Mouse (Mus musculus): Measurements from ENCODE around the gene Slc7a8. TPM values are rescaled to one million over a fixed set of nuclear protein-coding genes. Genes with fewer than 3 reads are reported as not detected.

The Slc7a8 gene
- polyA plus RNA-seq, 1 experiment from 2014 or later, result 25.7 TPM

- no peak for DNase-seq (ENCODE audit: low spot score)
- H3K27me3 ChIP-seq (ENCODE audit: insufficient read depth, low read length), result no peaks in the 10 kb centered on the region
- WGBS, result 74% methylated on average over 16 of the region's 16 CpGs
- H3K4me3 ChIP-seq (replicated peaks; ENCODE audit: low read depth, low read length), result no peak overlapping the region
- no peaks in the 10 kb centered on the region for H3K36me3 ChIP-seq (ENCODE audit: insufficient read depth, low read length)
- no peaks in the 10 kb centered on the region for H3K9me3 ChIP-seq (replicated peaks; ENCODE audit: low read length)
- ATAC-seq (replicated peaks; ENCODE audit: low FRiP score, low read depth), result no peak
- no peak for TF ChIP-seq CTCF (IDR thresholded peaks at IDR 0.05; ENCODE audit: low read depth)
- no peaks in the 10 kb centered on the region for H3K4me1 ChIP-seq (replicated peaks; ENCODE audit: insufficient read depth, low read length)
- no peak overlapping the region for H3K4me2 ChIP-seq (ENCODE audit: low read length)
- no peak overlapping the region for H3K27ac ChIP-seq
- no peak overlapping the region for H3K9ac ChIP-seq (ENCODE audit: low read depth, low read length)
Observed at GRCm38 (mm10) chr14:54747942-54748917, 33.5 kb downstream of the Slc7a8 start.

- no peaks in the 10 kb centered on the region for H3K9me3 ChIP-seq (replicated peaks; ENCODE audit: low read length)
- DNase-seq (ENCODE audit: low spot score) (no peak), ATAC-seq (replicated peaks; ENCODE audit: low FRiP score, low read depth) (no peak)
- TF ChIP-seq CTCF (IDR thresholded peaks at IDR 0.05; ENCODE audit: low read depth), result no peak
- H3K27me3 ChIP-seq (ENCODE audit: insufficient read depth, low read length), result no peaks in the 10 kb centered on the region
- 90% methylated on average over 9 of the region's 9 CpGs for WGBS
- no peak overlapping the region for H3K4me2 ChIP-seq (ENCODE audit: low read length)
- H3K27ac ChIP-seq, result no peak overlapping the region
- no peaks in the 10 kb centered on the region; the same call in 1 of the 2 replicates for H3K4me1 ChIP-seq (replicated peaks; ENCODE audit: insufficient read depth, low read length)
- H3K4me3 ChIP-seq (replicated peaks; ENCODE audit: low read depth, low read length), result no peak overlapping the region
- no peak overlapping the region for H3K9ac ChIP-seq (ENCODE audit: low read depth, low read length)
- H3K36me3 ChIP-seq (ENCODE audit: insufficient read depth, low read length), result no peaks in the 10 kb centered on the region
Observed at GRCm38 (mm10) chr14:54746038-54746437, 35.7 kb downstream of the Slc7a8 start.

GRCm38 (mm10) chr14:54744473-54744872 lies 37.3 kb downstream of the Slc7a8 start:
- H3K4me2 ChIP-seq (ENCODE audit: low read length), result no peak overlapping the region
- H3K4me3 ChIP-seq (replicated peaks; ENCODE audit: low read depth, low read length), result no peak overlapping the region
- TF ChIP-seq CTCF (IDR thresholded peaks at IDR 0.05; ENCODE audit: low read depth), result no peak
- H3K27ac ChIP-seq, result no peak overlapping the region
- no peaks in the 10 kb centered on the region; the same call in 1 of the 2 replicates for H3K4me1 ChIP-seq (replicated peaks; ENCODE audit: insufficient read depth, low read length)
- ATAC-seq (replicated peaks; ENCODE audit: low FRiP score, low read depth) (no peak), DNase-seq (ENCODE audit: low spot score) (no peak)
- H3K9me3 ChIP-seq (replicated peaks; ENCODE audit: low read length), result no peaks in the 10 kb centered on the region
- 41% methylated on average over 8 of the region's 8 CpGs for WGBS
- no peaks in the 10 kb centered on the region for H3K27me3 ChIP-seq (ENCODE audit: insufficient read depth, low read length)
- no peak overlapping the region for H3K9ac ChIP-seq (ENCODE audit: low read depth, low read length)
- no peaks in the 10 kb centered on the region for H3K36me3 ChIP-seq (ENCODE audit: insufficient read depth, low read length)

GRCm38 (mm10) chr14:54742375-54742774 lies 39.4 kb downstream of the Slc7a8 start:
- Histone ChIP-seq H3K9me3 (replicated peaks; ENCODE audit: low read length) (no peaks in the 10 kb centered on the region), H3K36me3 (ENCODE audit: insufficient read depth, low read length) (no peaks in the 10 kb centered on the region), H3K4me3 (replicated peaks; ENCODE audit: low read depth, low read length) (no peak overlapping the region), H3K9ac (ENCODE audit: low read depth, low read length) (no peak overlapping the region), H3K4me2 (ENCODE audit: low read length) (no peak overlapping the region), H3K27me3 (ENCODE audit: insufficient read depth, low read length) (no peaks in the 10 kb centered on the region), H3K4me1 (replicated peaks; ENCODE audit: insufficient read depth, low read length) (no peaks in the 10 kb centered on the region; the same call in 1 of the 2 replicates), H3K27ac (no peak overlapping the region)
- ATAC-seq (replicated peaks; ENCODE audit: low FRiP score, low read depth) (peak; percentile 78), DNase-seq (ENCODE audit: low spot score) (peak; percentile 68)
- no peak for TF ChIP-seq CTCF (IDR thresholded peaks at IDR 0.05; ENCODE audit: low read depth)
- 36% methylated on average over 2 of the region's 2 CpGs for WGBS

GRCm38 (mm10) chr14:54741721-54742120 lies 40.0 kb downstream of the Slc7a8 start:
- WGBS, result 83% methylated on average over 6 of the region's 6 CpGs
- no peak for TF ChIP-seq CTCF (IDR thresholded peaks at IDR 0.05; ENCODE audit: low read depth)
- Histone ChIP-seq H3K27me3 (ENCODE audit: insufficient read depth, low read length) (no peaks in the 10 kb centered on the region), H3K9ac (ENCODE audit: low read depth, low read length) (no peak overlapping the region), H3K4me1 (replicated peaks; ENCODE audit: insufficient read depth, low read length) (no peaks in the 10 kb centered on the region; the same call in 1 of the 2 replicates), H3K4me3 (replicated peaks; ENCODE audit: low read depth, low read length) (no peak overlapping the region), H3K36me3 (ENCODE audit: insufficient read depth, low read length) (no peaks in the 10 kb centered on the region), H3K4me2 (ENCODE audit: low read length) (no peak overlapping the region), H3K27ac (0 out of 2 replicates have a peak overlapping the region, but pooled peaks have one; percentile 19), H3K9me3 (replicated peaks; ENCODE audit: low read length) (no peaks in the 10 kb centered on the region)
- no peak for ATAC-seq (replicated peaks; ENCODE audit: low FRiP score, low read depth)
- no peak for DNase-seq (ENCODE audit: low spot score)

GRCm38 (mm10) chr14:54737634-54738033 lies 44.1 kb downstream of the Slc7a8 start:
- TF ChIP-seq CTCF (IDR thresholded peaks at IDR 0.05; ENCODE audit: low read depth), result no peak
- no peak for DNase-seq (ENCODE audit: low spot score)
- 77% methylated on average over 10 of the region's 10 CpGs for WGBS
- Histone ChIP-seq H3K36me3 (ENCODE audit: insufficient read depth, low read length) (no peaks in the 10 kb centered on the region), H3K27ac (no peak overlapping the region), H3K9ac (ENCODE audit: low read depth, low read length) (no peak overlapping the region), H3K4me3 (replicated peaks; ENCODE audit: low read depth, low read length) (no peak overlapping the region), H3K27me3 (ENCODE audit: insufficient read depth, low read length) (no peaks in the 10 kb centered on the region), H3K4me2 (ENCODE audit: low read length) (no peak overlapping the region), H3K4me1 (replicated peaks; ENCODE audit: insufficient read depth, low read length) (no peaks in the 10 kb centered on the region; the same call in 1 of the 2 replicates), H3K9me3 (replicated peaks; ENCODE audit: low read length) (no peaks in the 10 kb centered on the region)
- ATAC-seq (replicated peaks; ENCODE audit: low FRiP score, low read depth), result no peak

Measured in kidney, postnatal 0 days (tissue).